Mouse (Mus musculus) myocyte (in vitro differentiated cells): ENCODE data around the gene Epha10. TPM values are rescaled to one million over a fixed set of nuclear protein-coding genes. Genes with fewer than 3 reads are reported as not detected.

ENCODE experiments used
- H3K27me3 ChIP-seq: one replicate; pipeline ENCODE4 v1.6.1; 2011; ENCODE audit not compliant: control insufficient read depth, insufficient read depth, insufficient read length
- H3K36me3 ChIP-seq: one replicate; pipeline ENCODE4 v1.6.1; 2011; ENCODE audit not compliant: control insufficient read depth, insufficient read depth
- H3K4me2 ChIP-seq: one replicate; pipeline ENCODE4 v1.6.1; 2011; ENCODE audit warnings: low read depth, control low read depth
- H3K4me3 ChIP-seq: one replicate; pipeline ENCODE4 v1.5.1; 2011; ENCODE audit warnings: mild to moderate bottlenecking, control low read depth, moderate library complexity
- H3K79me2 ChIP-seq: one replicate; pipeline ENCODE4 v1.6.1; 2011; ENCODE audit not compliant: control insufficient read depth, insufficient read depth
- H3ac ChIP-seq: one replicate; pipeline ENCODE4 v1.6.1; 2011; ENCODE audit not compliant: control insufficient read depth, insufficient read length
- CEBPB ChIP-seq: IDR thresholded peaks from 2 replicates; pipeline ENCODE4 v1.6.1; 2011; ENCODE audit warnings: mild to moderate bottlenecking, moderate library complexity; ENCODE audit not compliant: poor library complexity, insufficient read depth, severe bottlenecking
- E2F4 ChIP-seq: IDR thresholded peaks from one replicate; pipeline ENCODE4 v1.6.1; 2011; ENCODE audit warnings: mild to moderate bottlenecking, control low read depth, moderate library complexity; ENCODE audit not compliant: insufficient read depth
- MAX ChIP-seq: IDR thresholded peaks from one replicate; pipeline ENCODE4 v1.6.1; 2011; ENCODE audit warnings: low read depth, mild to moderate bottlenecking, control low read depth
- MYOD1 ChIP-seq, 3 experiments: IDR thresholded peaks; one replicate each; pipeline ENCODE4 v1.6.1; 2011; ENCODE audit warnings: control low read depth in 2 of 3, low read depth in 2 of 3, mild to moderate bottlenecking in 2 of 3, moderate library complexity in 1 of 3; ENCODE audit not compliant: insufficient read length in 2 of 3, control insufficient read depth in 1 of 3
- MYOG ChIP-seq, 3 experiments: IDR thresholded peaks; one replicate each; pipeline ENCODE4 v1.6.1; 2011; ENCODE audit warnings: control low read depth in 2 of 3, low read depth in 2 of 3, mild to moderate bottlenecking in 2 of 3; ENCODE audit not compliant: insufficient read length in 2 of 3, control insufficient read depth in 1 of 3, insufficient read depth in 1 of 3
- POLR2A ChIP-seq: IDR thresholded peaks from one replicate; pipeline ENCODE4 v1.6.1; 2011; ENCODE audit warnings: low read depth, mild to moderate bottlenecking, control low read depth, moderate library complexity; ENCODE audit not compliant: insufficient read length
- POLR2AphosphoS2 ChIP-seq: IDR thresholded peaks from one replicate; pipeline ENCODE4 v1.6.1; 2011; ENCODE audit warnings: low read depth, control low read depth; ENCODE audit not compliant: insufficient read length
- REST ChIP-seq: IDR thresholded peaks from one replicate; pipeline ENCODE4 v1.6.1; 2011; ENCODE audit warnings: mild to moderate bottlenecking, control low read depth, moderate library complexity; ENCODE audit not compliant: insufficient read depth, insufficient read length
- SRF ChIP-seq: IDR thresholded peaks from one replicate; pipeline ENCODE4 v1.6.1; 2011; ENCODE audit warnings: low read depth; ENCODE audit not compliant: control insufficient read depth, insufficient read length
- TCF12 ChIP-seq: IDR thresholded peaks from one replicate; pipeline ENCODE4 v1.6.1; 2011; ENCODE audit warnings: mild to moderate bottlenecking, control low read depth; ENCODE audit not compliant: poor library complexity, insufficient read depth, severe bottlenecking
- TCF3 ChIP-seq: IDR thresholded peaks from one replicate; pipeline ENCODE4 v1.6.1; 2011; ENCODE audit warnings: low read depth, control low read depth; ENCODE audit not compliant: insufficient read length
- USF1 ChIP-seq: IDR thresholded peaks from one replicate; pipeline ENCODE4 v1.6.1; 2011; ENCODE audit warnings: low read depth, mild to moderate bottlenecking, control low read depth, moderate library complexity
- polyA plus RNA-seq: library from polyadenylated mRNA; unstranded; fragments of >200 nt; fragmentation: generic; extraction: Trizol; gene quantifications from one replicate; pipeline ENCODE4 v1.2.1, GENCODE M21; 2012; ENCODE audit warnings: missing spikeins

Epha10 gene
- polyA plus RNA-seq, 1 experiment: not detected

GRCm38 (mm10) chr4:124856294-124856693 lies 24.4 kb upstream of the Epha10 start:
- Histone ChIP-seq H3K36me3 (peaks cover 17% of the 10 kb centered on the region), H3K4me2 (no peak overlapping the region), H3K27me3 (peaks cover 3% of the 10 kb centered on the region), H3K79me2 (peaks cover 26% of the 10 kb centered on the region), H3K4me3 (no peak overlapping the region), H3ac (no peak overlapping the region)
- TF ChIP-seq TCF12: no peak
- TF ChIP-seq MYOG (IDR thresholded peaks at IDR 0.05; ENCODE audit: control insufficient read depth in 1 of 3, insufficient read depth in 1 of 3, insufficient read length in 2 of 3, low read depth in 2 of 3): no peak
- TF ChIP-seq POLR2A: no peak
- TF ChIP-seq REST: no peak
- no peak for TF ChIP-seq MYOD1 (IDR thresholded peaks at IDR 0.05; ENCODE audit: control insufficient read depth in 1 of 3, insufficient read length in 2 of 3, low read depth in 2 of 3)
- no peak for TF ChIP-seq SRF
- no peak for TF ChIP-seq POLR2AphosphoS2
- TF ChIP-seq E2F4: no peak
- no peak for TF ChIP-seq CEBPB
- no peak for TF ChIP-seq MAX
- TF ChIP-seq USF1: no peak
- no peak for TF ChIP-seq TCF3

GRCm38 (mm10) chr4:124858370-124858769 lies 22.3 kb upstream of the Epha10 start:
- Histone ChIP-seq H3K36me3 (peaks cover 15% of the 10 kb centered on the region), H3K4me2 (no peak overlapping the region), H3K79me2 (peaks cover 5% of the 10 kb centered on the region), H3ac (no peak overlapping the region), H3K4me3 (no peak overlapping the region), H3K27me3 (peaks cover 18% of the 10 kb centered on the region)
- no peak for TF ChIP-seq USF1
- no peak for TF ChIP-seq POLR2AphosphoS2
- no peak for TF ChIP-seq MAX
- TF ChIP-seq SRF: no peak
- no peak for TF ChIP-seq TCF3
- TF ChIP-seq MYOG (IDR thresholded peaks at IDR 0.05; ENCODE audit: control insufficient read depth in 1 of 3, insufficient read depth in 1 of 3, insufficient read length in 2 of 3, low read depth in 2 of 3): no peak
- TF ChIP-seq E2F4: no peak
- TF ChIP-seq TCF12: no peak
- no peak for TF ChIP-seq MYOD1 (IDR thresholded peaks at IDR 0.05; ENCODE audit: control insufficient read depth in 1 of 3, insufficient read length in 2 of 3, low read depth in 2 of 3)
- no peak for TF ChIP-seq REST
- no peak for TF ChIP-seq POLR2A
- TF ChIP-seq CEBPB: no peak

- no peaks in the 10 kb centered on the region for H3K36me3 ChIP-seq
- no peak overlapping the region for H3K4me3 ChIP-seq
- no peak overlapping the region for H3ac ChIP-seq
- H3K4me2 ChIP-seq: no peak overlapping the region
- H3K79me2 ChIP-seq: no peaks in the 10 kb centered on the region
- peak; percentile 96 for TF ChIP-seq REST
- TF ChIP-seq USF1: no peak
- no peak for TF ChIP-seq MAX
- TF ChIP-seq TCF12: no peak
- peak in 1 of 3 experiments; percentile 61 for TF ChIP-seq MYOG (IDR thresholded peaks at IDR 0.05; ENCODE audit: control insufficient read depth in 1 of 3, insufficient read depth in 1 of 3, insufficient read length in 2 of 3, low read depth in 2 of 3)
- TF ChIP-seq POLR2A: no peak
- H3K27me3 ChIP-seq: peaks cover 18% of the 10 kb centered on the region
Measured at GRCm38 (mm10) chr4:124860446-124860845, 20.3 kb upstream of the Epha10 start.

GRCm38 (mm10) chr4:124861283-124862188 lies 19.2 kb upstream of the Epha10 start, which contains the start of gene Maneal:
TSS of gene Maneal (minus strand) at chr4:124862171.
- Histone ChIP-seq H3K4me3 (no peak within 1 kb of the TSS), H3ac (no peak within 1 kb of the TSS)
- no peak for TF ChIP-seq SRF

GRCm38 (mm10) chr4:124872719-124873118 lies 8.0 kb upstream of the Epha10 start:
- Histone ChIP-seq H3K4me2 (no peak overlapping the region), H3K36me3 (no peaks in the 10 kb centered on the region), H3K79me2 (no peaks in the 10 kb centered on the region), H3K4me3 (no peak overlapping the region), H3K27me3 (no peaks in the 10 kb centered on the region), H3ac (no peak overlapping the region)
- no peak for TF ChIP-seq MYOD1 (IDR thresholded peaks at IDR 0.05; ENCODE audit: control insufficient read depth in 1 of 3, insufficient read length in 2 of 3, low read depth in 2 of 3)
- no peak for TF ChIP-seq SRF
- no peak for TF ChIP-seq MAX
- TF ChIP-seq POLR2AphosphoS2: no peak
- no peak for TF ChIP-seq CEBPB
- no peak for TF ChIP-seq MYOG (IDR thresholded peaks at IDR 0.05; ENCODE audit: control insufficient read depth in 1 of 3, insufficient read depth in 1 of 3, insufficient read length in 2 of 3, low read depth in 2 of 3)
- no peak for TF ChIP-seq POLR2A
- TF ChIP-seq TCF12: no peak
- TF ChIP-seq E2F4: no peak
- TF ChIP-seq TCF3: no peak
- no peak for TF ChIP-seq USF1
- no peak for TF ChIP-seq REST

More at GRCm38 (mm10) chr4:124861283-124862188, 19.2 kb upstream of the Epha10 start, which contains the start of gene Maneal:
- H3K36me3 ChIP-seq: no peaks in the 10 kb centered on the region
- no peaks in the 10 kb centered on the region for H3K79me2 ChIP-seq
- peaks cover 18% of the 10 kb centered on the region for H3K27me3 ChIP-seq
- H3K4me2 ChIP-seq: no peak within 1 kb of the TSS
